Mouse (Mus musculus): ENCODE results near the gene Pecam1.
"Not testable (repeated sequence)": the region's sequence is repeated elsewhere in the genome, so short reads cannot be mapped to it uniquely, and the experiment has no call there.

- not testable (repeated sequence) for TF ChIP-seq CTCF, EP300 (IDR thresholded peaks at IDR 0.05; ENCODE audit: low read depth)
These were observed 31.8 kb upstream of the Pecam1 start for GRCm38 (mm10) chr11:106782271-106782670.
